In genomic region chr1:90114586-90114985, GRCm38 (mm10) we compare ENCODE assay signal across 29 mouse cellular contexts. TPM values are rescaled to one million over a fixed set of nuclear protein-coding genes. Genes with fewer than 3 reads are reported as not detected.
"Had no signal": no experiment of that assay in that cellular context is flagged by ENCODE, and none has a peak within 500 bp of the region (broad histone marks: within the 10 kb centered on the region; RNA-seq: fewer than 3 reads in every experiment).

No protein-coding gene starts in this region.

- H3K4me3 ChIP-seq: heart, adult 2 months; heart, embryonic 13.5 days; heart, embryonic 15.5 days; hindbrain, embryonic 10.5 days; hindbrain, embryonic 12.5 days; intestine, embryonic 15.5 days; layer of hippocampus, adult 2 months; left cerebral cortex, adult 2 months; limb, embryonic 10.5 days; limb, embryonic 12.5 days; liver, embryonic 13.5 days; liver, embryonic 15.5 days had no signal

- H3K27me3 ChIP-seq: heart, embryonic 15.5 days; hindbrain, embryonic 12.5 days; intestine, embryonic 15.5 days; liver, embryonic 13.5 days; liver, embryonic 15.5 days had no signal

- H3K9me3 ChIP-seq: heart, embryonic 13.5 days; heart, embryonic 15.5 days; hindbrain, embryonic 12.5 days; intestine, embryonic 15.5 days; limb, embryonic 10.5 days; liver, embryonic 13.5 days; liver, embryonic 15.5 days had no signal

- H3K36me3 ChIP-seq: heart, embryonic 13.5 days; heart, embryonic 15.5 days; hindbrain, embryonic 10.5 days; hindbrain, embryonic 12.5 days; intestine, embryonic 15.5 days; limb, embryonic 10.5 days; limb, embryonic 12.5 days; liver, embryonic 13.5 days; liver, embryonic 15.5 days had no signal

- H3K4me2 ChIP-seq: heart, embryonic 11.5 days; heart, embryonic 13.5 days; heart, embryonic 15.5 days; hindbrain, embryonic 12.5 days; hindbrain, embryonic 14.5 days; intestine, embryonic 15.5 days; limb, embryonic 12.5 days; liver, embryonic 11.5 days; liver, embryonic 13.5 days; liver, embryonic 15.5 days had no signal

- H3K9ac ChIP-seq: heart, embryonic 13.5 days; heart, embryonic 15.5 days; hindbrain, embryonic 12.5 days; hindbrain, embryonic 14.5 days; intestine, embryonic 15.5 days; limb, embryonic 12.5 days; liver, embryonic 13.5 days; liver, embryonic 15.5 days had no signal

- H3K4me1 ChIP-seq: heart, embryonic 13.5 days; heart, embryonic 15.5 days; hindbrain, embryonic 10.5 days; hindbrain, embryonic 12.5 days; liver, embryonic 13.5 days; liver, embryonic 15.5 days had no signal

- H3K27ac ChIP-seq: heart, adult 2 months; heart, embryonic 13.5 days; heart, embryonic 15.5 days; hindbrain, embryonic 10.5 days; hindbrain, embryonic 12.5 days; hindbrain, embryonic 14.5 days; layer of hippocampus, adult 2 months; left cerebral cortex, adult 2 months; limb, embryonic 12.5 days; liver, embryonic 13.5 days; liver, embryonic 15.5 days had no signal

- ATAC-seq: hindbrain, embryonic 16.5 days; inflammation-experienced regulatory T-cells, adult 6 months; intestine, embryonic 15.5 days; intestine, postnatal 0 days had no signal

- DNase-seq: gastrocnemius, postnatal 14 days; gastrocnemius, postnatal 36 days; heart, adult 11 months; heart, adult 2 months; heart, postnatal 14 days; heart, postnatal 36 days; kidney, adult 18-20 months; kidney, adult 8-10 months; kidney, postnatal 10 days; kidney, postnatal 25 days; liver; liver, embryonic 13.5 days had no signal

RNA-seq across cellular contexts. Expression of gene Iqca, which starts 38.6 kb away (rescaled TPM):
- polyA plus RNA-seq: heart, embryonic 11.5 days; heart, embryonic 15.5 days; heart, postnatal 0 days; inflammation-experienced regulatory T-cells, adult 6 months; limb, embryonic 10.5 days; limb, embryonic 12.5 days; liver, embryonic 11.5 days; liver, embryonic 13.5 days had no signal
